Mouse (Mus musculus) left cerebral cortex, adult 11 months (tissue): ENCODE measurements around the gene Slit3.

Source experiments
- DNase-seq: peaks from one replicate; pipeline ENCODE4 v3.0.0; 2022; ENCODE audit warnings: low spot score

The Slit3 gene

DNA sequence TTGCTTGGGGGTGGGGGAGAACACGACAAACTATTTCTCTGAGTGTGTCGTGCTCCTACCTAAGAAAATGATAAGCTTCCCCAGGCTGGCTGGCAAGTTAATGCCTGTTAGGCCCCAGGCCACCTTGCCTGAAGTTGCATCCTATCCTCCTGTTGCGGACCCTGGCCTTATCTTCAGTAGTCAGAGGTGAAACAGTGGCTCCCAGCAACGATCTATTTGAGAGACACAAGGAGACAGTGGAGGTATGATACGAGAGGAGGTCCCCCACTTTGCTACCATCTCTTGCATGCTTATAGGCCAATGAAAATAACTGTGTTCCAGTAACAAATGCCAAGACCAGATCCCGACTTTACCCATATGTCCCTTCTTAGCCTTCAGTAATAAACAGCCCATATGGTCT lies 414.0 kb downstream of the Slit3 start:
- no peak for DNase-seq

DNA sequence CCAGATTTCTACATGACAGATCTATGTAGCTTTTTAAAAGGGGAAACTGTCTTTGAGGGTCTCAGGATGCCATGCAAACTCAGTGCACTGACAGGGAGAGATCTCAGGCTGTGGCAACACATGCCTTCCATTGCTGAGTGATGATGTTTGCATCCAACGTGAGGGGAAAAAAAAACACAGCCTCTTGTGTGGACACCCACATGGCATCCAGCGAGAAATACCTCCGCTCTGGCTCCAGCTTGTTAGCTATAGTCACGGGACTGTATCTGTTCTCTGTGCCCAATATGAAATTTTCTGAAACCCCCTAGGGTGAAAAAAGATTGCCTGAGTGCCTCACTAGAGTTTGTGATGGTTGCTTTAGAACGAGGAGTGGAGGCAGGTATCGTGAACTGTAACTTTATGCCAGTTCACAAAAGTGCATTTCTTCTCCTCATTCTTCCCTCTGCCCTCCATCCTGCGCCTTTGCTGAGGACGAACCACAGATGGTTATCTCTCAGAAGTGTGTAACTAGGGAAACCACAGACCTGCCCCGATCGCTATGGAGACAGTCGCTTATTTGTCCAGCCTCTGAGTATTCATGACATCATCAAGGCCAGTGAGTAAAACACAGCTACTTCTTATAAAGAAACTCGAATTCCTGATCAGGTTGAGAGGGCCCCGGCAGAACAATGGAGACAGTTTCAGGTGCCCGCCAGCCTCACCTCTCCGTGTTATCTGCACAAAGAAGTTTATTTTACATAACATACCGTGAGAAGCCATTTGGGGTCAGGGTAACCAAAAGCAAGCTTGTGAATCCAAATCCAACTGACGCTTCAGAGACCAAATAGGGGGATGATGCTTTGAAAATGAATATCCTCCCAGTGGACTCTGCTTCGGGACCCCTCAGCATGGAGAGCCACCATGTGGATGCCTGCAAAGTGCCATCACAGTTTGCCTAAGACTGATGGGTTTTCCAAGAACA lies 416.4 kb downstream of the Slit3 start:
- no peak for DNase-seq

DNA sequence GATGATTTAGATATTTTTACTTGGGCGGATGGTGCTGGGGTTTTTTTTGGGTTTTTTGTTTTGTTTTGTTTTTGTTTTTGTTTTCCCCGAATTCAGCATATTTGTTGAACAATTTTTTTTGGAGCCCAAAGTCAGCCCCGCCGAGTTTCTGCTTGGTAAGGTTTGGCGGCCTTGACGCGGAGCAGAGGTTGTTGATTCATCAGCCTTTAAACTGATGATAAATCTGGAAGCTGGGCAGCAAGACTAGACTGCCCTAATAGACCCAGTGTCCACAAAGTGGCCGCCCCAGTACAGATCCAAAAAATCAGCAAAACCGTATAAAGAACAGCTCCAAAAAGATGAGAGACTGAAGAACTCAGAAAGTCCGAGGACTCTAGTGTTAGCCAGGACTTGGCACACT lies 421.7 kb downstream of the Slit3 start:
- DNase-seq, result no peak

DNA sequence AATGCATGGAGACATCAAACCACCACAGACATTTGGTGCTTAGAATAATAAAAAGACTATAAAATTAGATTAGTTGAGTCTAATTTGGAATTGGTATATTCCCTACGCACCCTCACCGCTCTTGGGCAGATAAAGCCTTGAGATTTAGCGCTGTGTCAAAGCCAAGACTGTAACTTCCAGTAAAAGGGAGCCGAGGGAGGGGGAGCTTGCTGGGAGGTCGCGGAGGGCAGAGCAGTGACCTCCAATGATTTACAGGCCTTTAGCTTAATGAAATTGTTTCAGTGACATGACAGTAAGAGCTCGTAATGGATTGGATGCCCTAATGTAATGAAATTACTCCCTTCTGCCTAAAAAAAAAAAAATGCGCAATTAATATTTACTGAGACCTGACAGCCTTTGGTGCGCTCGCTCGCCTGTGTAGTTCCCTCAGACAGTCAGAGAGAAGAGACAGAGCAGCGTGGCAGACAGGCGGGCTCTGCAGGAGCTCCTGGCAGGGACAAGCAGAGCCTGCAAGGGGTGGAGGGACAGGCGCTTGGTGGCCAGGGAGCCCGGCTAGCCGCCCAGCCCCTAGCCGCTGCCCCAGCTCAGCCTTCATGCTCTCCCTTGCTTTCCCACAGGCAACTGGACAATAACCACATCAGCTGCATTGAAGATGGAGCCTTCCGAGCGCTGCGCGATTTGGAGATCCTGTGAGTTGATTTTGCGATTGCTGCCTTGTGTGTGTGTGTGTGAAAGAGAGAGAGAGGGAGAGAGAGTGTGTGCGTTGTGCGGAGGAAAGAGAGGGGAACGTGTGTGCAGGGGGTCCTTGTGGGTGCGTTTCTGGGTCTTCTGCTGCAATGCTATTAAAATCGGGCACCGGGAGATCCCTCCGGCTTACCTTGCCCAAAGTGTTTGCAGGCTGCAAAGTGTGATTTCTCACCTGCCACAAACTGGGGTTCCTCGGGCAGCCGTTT lies 423.4 kb downstream of the Slit3 start:
- DNase-seq, result no peak

DNA sequence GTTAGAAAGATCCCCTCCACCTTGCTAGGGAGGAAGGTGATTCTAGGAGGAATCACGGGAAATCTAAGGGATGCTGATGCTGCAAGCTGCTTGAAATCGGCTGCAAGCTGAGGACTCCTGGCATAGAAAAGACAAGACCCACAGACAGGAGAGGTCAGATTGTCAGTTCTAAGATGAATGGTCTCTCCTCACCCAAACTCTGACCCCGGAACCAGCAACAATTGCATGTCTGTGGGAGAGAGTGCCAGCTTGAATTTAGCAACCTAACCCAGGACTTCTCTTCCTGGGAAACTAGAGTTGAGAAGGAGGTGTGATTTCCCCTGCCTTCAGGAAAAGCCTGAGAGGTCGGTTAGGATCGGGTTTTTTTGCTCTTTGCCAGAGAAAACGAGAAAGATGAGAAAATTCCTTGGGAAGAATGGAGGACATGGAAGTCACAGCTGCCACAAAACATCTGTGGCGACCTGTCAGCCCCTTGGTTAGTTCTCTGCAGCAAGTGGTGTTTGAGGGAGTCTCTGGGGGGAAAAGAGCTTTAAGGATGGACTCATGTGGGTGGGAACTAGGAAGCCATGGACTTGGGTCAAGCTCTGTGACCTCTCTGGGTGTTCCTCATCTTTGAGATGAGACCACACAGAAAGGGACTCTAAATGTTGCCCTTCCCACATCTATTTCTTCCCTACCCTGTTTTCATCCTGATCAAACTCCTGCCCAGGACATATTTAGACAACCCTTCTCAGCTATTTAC lies 425.2 kb downstream of the Slit3 start:
- DNase-seq, result no peak

DNA sequence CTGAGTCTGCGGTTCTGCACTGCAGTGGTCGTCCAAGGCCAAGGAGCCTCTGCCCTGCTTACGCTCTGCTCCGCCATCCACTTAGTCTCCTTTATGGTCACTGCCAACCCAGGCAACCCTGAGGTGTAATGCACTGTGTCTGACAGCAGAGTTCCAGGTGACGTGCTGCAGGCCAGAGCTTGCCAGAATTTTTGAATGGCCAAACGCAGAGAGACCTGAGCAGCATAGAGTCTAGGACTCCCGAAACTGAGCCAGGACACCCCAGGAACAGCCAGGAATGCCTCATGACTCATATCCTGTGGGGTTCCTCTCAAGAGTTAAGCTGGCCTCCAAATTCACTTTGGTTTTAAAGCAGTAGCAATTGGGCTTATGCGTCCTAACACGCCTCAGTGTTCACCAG lies 429.0 kb downstream of the Slit3 start:
- no peak for DNase-seq

DNA sequence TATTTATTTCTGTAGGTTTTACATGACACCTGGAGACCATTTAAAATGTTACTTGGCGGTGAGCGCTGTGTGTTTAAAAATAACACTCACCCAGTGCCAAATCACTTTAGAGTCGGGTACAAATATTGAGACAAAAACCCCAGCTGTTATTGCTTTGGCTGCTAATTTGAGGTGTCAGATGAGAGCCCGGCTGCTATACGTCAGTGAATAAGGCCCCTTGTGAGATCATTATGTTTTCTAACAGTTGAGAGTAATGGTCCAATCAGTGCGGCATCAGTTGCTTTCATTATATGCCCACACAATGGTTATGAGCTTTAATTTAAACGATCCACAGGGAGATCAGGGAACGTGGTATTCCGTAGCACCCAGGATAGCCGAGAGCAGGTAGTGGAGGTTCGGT lies 435.2 kb downstream of the Slit3 start:
- no peak for DNase-seq

DNA sequence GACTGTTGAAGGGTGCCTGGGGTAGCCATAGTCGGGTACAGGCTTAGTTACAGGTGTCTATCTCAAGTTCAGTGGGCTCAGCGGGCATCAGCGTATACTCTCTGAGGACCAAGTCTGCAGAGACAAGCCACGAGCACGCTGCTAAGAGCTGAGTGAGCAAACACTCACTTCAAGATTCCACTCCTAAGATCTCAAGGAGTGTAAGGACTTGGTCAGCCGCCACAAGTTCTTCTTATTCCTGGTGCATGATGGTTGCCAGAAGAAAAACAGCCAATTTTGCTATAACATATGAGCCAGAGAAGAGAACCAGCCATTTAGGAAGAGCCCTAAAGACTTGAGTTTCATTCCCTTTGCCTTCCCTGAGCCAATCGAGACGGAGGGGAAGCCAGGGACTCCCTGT lies 436.5 kb downstream of the Slit3 start:
- DNase-seq, result no peak

DNA sequence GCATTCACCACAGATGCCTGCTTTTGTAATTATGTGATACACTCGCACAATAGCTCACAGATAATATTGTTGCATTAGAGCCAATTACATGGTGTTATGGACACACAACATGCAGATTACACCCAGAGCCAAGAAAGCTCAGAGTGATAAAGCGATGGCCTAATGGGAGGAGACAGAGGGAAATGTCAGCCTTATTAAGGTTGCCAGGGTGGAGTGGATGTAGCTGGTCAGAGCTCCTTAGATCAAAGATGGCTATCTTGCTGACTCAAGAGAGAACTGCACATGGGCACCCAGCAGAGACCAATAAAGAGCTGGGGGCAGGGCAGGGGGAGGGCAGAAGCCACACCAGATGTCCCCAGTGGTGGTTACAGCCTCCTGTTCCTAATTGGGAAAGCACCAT lies 437.3 kb downstream of the Slit3 start:
- no peak for DNase-seq

DNA sequence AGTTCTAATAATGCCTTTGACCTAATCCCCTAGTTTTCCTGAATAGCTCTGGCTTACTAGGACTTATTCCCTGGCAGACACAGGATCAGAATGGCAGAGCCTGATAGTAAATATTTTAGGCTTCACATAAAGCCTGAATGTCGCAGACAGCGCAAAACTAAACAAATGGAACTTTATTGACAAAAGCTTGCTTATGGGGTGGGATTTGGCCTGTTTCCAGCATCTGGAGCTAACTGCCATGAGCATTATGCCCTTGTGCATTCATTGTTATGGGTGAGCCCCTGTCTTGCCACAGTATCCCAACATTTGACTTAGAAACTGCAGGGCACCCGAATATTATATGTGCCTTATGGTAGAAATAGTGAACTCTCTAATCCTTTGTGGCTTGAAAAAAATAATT lies 438.4 kb downstream of the Slit3 start:
- DNase-seq, result no peak

DNA sequence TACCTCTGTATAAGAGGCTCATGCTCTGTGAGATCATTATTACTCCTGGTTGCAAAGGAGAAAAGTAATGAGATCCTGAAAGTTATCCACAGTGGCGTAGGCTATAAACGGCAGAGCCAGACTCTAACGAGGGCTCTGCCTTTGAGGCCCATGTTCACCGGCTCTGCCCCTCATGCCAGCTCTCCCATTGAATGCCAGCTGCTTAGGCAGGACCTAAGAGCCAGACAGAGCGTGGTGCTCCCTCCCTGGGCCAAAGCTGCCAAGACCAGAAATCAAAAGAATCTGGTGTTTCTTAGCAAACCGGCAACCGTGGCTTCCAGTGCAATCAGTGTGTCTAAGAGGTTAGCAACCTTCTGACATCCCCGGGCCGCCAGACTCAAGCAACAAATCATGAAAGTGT lies 440.7 kb downstream of the Slit3 start:
- no peak for DNase-seq

DNA sequence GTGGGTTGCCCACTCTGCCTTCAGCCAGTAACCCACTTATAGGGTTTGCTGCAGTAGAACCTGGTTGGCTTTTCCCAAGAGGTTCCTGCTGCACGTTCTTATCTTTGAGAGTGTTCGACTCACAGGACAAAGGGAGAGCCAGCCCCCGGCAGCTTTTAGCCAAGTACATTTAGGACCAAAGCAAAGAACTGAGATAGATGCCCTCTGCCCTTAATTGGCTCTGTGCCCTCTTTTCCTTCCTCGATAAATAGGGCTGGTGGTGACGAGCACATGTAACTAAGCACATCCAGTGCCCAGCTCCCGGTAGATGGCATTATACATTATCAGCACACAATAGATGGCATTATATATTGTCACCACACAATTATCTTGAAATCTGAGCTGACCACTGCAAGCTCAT lies 444.3 kb downstream of the Slit3 start:
- DNase-seq, result no peak

DNA sequence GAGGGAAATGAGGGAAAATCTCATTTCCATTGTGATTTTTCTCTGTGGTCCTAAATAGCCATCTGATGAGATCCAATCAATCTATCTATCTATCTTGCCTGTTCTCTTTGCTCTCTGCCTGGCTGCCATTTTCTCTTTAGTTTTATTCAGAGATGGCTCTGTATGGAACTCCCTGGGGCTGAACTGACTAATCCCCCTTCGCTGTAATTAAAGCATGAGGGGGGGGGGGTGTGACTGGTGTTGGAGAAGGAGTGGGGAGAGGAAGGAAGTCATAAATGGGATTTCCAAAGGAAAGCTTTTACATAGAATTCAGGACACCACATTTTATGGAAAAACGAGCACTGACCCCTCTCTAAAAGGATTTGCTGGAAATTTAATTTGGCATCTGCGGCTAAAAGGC lies 445.7 kb downstream of the Slit3 start:
- DNase-seq, result no peak

DNA sequence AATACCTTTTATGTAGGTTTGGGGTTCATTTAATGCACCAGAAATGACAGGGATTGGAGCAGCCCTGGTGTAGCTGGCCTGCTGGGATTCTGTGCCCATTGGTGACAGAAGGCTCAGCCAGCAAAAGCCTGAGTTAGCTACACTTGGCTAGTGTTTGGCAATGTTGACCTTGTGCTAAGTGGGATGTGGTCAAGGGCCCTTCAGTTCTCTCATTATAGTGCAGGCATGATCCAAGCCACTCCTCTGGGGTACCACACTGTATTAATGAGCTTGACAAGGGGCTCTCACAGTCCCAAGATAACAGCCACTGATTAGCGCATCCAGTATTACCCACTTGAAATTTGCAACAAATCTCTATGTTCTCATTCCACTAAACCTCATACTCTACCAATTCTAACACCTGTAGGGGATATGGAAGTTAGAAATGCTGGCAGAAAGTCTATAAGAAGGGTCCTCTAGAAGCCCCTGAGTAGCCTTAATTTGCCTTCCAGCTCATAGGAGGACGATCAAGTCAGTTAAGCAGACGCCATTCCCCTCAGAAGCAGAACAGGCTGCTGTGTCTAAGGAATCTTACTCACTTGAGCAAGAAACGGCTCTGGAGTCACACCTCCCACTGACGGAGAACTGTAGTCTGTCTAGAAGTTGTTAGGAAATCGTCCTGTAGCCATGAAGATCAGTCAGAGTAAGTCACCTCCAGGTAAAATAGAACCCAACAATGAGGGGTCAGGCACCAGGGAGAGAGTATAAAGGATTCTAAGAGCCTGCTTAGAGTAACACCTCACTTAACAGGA lies 448.3 kb downstream of the Slit3 start:
- DNase-seq, result no peak

DNA sequence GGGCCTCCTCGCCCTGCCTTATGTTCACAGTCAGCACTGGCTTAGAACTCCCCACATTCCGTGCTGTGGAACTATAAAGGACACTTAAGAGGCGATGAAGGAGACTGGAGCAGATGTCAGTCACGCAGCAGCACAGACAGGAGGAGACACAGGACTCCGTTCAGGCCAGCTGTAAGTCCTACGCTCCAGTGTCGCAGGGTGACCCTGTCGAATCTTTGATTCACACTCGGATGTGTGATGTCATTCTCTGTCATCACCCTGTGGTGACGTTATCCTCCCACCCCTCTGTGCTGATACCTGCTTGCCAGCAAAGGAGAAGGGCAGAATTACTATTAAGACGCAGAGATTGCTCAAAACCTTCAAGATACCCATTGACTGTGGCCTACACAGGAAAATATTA lies 448.9 kb downstream of the Slit3 start:
- DNase-seq, result no peak

DNA sequence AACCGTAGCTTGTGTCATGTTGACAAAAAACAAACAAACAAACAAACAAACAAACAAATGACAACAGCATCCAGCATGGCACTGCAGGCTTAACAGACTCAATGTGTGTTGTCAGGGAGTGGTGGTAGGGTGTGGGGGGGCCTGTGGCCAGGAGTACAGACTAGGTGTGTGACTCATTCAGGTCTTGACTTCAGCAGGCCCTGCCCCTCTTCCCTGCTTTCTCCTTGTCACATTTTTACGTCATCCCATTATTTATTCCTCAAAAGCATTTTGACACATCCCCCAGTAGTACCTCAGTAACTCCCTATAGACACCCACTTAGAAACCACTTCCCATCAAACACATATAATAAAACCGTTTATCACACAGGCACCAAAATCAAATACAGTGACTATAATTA lies 450.9 kb downstream of the Slit3 start:
- no peak for DNase-seq

DNA sequence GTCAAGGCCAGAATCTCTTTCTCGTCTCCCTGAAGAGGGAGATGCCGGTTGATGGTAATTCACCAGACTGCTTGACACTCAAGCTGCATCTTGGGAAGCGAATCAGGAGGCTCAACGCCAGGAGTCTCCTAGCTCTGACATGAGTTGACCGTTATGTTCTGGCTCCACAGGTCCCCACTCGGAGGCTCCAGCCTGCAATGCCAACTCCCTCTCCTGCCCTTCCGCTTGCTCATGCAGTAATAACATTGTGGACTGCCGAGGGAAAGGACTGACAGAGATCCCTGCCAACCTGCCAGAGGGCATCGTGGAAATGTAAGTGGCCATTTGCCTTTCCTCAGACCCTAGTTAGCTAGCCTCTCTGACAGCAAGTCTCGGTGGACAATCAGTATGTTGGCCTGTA lies 457.8 kb downstream of the Slit3 start:
- no peak for DNase-seq

DNA sequence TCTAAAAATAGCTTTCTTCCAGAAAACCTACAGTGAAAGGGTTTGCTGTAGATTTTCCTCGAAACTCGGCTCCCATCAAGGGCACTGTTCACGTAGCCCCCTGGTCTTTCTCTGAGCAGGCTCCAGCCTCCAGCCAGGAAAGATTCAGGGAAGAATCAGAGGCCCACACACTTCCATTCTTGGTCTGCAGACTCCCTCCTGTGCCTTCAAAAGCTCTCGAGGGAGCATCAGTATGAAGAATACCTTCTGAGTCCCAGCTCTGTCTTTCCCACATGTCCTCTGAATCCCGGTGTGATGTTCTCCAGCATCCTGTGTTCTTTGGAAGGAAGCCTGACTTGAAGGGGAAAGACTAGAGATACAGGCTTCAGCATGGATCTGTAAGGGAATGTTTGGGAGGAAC lies 461.6 kb downstream of the Slit3 start:
- DNase-seq, result no peak

DNA sequence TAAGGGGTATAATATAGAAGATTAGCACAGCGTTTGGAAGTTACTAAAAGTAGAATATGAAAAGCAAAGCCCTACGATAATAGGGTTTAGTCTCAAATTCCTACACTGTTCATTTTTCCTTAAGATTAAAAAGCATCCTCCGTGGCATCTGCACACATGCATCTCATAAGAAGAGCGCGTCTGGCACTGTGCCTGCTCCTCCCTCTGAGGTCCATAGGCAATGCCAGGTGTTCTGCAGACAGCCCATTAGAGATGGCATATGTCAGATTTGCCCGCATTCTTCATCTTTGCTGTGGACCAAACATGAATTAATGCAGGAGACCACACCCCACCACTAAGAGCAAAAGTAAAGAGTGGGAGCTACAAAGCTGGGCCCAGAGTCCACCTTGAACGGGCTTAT lies 462.6 kb downstream of the Slit3 start:
- DNase-seq, result no peak

DNA sequence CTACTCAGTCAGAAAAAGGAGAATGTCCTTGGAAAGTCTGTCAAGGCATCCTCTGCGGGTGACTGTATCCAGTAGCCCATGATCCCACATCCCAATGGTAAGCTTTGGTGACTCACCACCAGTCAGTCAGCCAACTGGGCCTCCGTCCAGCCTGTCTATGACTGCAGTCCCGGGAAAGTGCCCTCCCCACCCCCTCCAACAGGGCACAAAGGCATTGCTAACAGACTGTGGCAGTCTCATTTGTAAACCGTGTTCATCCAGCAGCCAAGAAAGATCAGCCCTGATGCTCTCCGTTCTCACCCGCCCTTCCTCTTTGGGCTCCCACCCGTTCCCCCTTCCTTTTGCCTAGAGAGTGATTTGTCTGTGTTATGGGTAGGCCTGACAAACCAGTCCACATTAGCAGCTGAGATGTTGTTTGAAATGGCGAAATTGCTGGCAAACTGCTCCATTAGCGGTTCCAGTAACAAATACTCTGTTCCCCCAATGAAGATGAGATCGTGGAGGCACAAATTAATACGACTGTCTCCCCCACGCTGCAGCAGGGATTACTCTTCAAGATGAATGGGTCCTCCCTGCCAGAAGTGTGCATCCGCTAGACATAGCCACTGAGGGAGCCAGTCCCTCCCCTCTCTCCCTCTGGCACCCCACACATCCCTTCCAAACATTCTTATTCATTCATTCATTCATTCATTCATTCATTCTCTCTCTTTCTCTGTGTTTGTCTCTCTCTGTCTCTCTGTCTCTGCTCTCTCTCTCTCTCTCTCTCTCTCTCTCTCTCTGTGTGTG lies 466.3 kb downstream of the Slit3 start:
- peak; percentile 59 for DNase-seq

DNA sequence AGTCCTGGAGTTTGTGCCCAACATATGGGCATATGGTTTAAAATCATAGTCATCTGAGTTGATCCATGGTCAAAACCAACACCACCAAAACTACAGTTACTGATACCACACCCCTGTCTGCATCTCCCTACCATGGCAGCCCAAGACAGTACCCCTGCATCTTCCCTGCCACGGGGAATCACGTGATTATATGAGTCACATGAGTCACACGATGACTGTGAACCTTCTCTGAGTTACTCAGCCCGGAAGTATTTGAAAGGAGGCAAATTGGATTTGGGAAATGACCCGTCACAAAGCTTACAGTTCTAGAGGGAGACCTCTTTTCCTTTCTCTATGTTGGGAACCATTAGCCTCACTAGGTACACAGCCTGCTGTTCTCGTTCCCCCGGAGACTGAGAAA lies 468.9 kb downstream of the Slit3 start:
- DNase-seq, result no peak
